Mouse (Mus musculus): ENCODE data around the gene Actl6a.
"Not testable (repeated sequence)": the region's sequence is repeated elsewhere in the genome, so short reads cannot be mapped to it uniquely, and the experiment has no call there.

Gene Actl6a

DNA sequence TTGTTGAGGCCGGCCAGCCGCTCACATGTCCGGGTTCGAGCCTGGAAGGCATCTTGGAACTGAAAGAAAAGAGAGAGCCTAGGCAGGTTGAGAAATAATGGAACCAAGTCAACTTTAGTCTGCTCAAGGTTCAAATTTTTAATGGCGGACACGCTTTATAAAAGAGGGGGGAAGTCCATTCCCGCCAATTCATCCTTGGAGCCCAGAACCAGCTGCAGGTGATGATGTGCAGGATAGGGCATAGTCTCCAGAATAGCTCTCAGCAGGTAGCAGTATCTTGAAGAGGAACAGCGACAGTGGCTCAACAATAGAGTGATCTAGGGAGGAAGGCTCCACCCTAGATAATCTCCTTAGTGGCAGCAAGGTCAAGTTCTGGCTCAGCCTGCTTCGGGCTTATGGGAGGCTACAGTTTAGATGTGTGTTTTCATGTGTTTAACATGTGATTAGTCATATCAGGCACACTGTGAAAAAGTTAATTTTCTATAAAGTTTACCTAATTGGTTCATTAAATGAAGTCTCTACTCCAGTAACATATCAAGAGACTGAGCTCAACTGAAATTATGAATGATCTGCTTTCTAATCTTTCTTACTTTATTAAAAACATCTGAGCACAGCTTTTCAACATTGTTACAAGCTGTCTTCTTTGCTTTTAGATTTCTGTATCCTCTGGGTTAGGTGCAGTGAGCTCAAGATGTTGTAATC, at the start of gene Actl6a:
Gene Actl6a (plus strand): TSS at position 652 of the 702 bp plus-strand sequence.
- DNase-seq, result not testable (repeated sequence)

DNA sequence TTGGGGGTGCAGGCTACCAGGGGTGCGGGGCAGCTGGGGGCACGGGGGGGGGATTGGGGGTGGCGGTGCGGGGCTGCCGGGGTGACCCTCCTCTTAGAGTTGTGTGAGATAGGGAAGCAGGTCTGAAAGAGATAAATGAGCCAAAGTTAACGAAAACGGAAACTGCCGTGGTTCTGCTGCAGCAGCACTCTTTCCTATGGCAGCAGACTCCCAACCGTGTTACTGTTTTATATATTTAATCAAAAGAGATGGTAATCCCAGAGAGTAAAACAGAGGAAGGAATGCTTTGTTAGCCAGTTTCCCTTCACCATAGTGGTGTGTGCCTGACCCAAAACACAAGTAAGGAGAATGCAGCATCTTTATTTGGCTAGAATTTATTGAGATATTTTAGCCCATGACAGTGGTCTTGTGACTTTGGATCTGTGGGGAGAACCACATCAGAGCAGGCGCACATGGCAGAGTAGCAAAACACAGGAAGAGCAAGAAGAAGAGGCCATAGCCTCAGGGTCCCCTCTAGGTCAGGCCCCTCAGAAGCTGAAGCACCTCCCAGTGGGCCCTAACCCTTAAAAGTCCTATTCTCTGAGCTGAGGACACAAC, 49.6 kb upstream of the Actl6a start:
- DNase-seq, result no peak

DNA sequence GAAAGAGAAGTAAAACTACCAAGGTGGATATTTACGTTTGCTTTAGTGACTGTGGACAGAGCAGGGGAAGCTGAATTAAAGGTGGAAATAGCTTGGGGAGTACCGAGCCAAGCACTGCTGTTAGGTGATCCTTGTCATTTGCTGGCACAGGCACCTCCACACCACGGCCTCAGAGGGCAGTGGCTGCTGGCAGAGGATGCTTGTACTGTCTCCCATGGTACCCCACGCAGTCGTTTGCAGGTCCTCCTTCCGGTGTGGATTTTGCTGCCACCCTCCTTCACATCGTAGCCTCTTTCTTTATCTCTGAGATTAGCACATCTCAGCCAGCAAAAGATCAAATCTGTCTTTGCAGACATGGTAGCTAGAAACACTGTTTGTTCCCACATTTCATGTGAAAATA, 47.7 kb upstream of the Actl6a start:
- DNase-seq, result no peak

DNA sequence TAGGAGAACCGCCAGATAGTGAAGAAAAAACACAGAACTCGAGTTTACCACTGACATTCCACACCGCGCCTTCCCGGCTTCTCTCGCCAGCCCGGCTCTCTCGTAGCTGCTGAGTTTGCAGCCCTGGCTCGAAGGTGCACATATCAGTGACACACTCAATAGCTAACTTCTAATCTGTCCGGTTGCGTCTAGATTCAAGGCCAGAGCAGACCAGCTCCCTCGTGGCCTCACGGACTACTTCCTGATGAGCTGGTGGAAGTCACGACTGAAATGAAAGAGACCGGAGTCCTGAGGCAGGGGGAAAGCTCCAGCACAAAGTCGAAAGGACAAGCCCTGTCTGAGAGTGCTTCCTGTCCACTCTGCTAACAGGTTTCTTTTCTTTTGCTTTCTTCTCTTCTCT, 47.3 kb upstream of the Actl6a start:
- DNase-seq, result no peak

DNA sequence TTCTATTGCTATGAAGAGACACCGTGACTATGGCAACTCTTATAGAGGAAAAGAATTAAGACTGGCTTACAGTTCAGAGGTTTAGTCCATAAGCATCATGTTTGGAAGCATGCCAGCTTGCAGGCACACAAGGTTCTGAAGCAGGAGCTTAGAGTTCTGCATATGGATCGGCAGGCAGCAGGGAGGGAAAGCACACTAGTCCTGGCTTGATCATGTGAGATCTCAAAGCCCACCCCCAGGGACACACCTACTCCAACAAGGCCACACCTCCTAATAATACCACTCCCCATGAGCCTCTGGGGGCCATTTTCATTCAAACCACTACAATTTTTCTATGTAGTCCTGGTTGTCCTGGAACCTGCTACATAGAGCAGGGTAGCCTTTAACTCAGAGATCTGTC, 46.6 kb upstream of the Actl6a start:
- DNase-seq, result no peak

DNA sequence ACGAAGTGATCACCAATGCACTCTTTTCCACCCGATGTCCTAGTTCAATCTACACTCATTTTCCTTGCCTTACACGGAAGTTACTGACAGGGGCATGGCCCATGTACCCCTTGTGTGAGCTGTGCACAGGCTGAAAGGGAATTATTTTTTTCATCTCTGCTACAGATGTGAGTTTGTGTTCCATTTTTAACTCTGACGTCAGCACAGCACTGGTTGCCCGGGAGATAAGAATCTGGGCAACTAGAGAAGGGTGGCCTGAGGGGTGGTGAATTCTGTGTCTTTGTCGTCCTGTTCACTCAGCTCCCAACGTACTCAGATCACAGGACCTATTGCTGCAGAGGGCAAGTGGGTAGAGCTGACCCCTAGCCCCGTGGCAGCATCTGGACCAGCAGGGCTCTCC, 45.8 kb upstream of the Actl6a start:
- DNase-seq, result no peak

DNA sequence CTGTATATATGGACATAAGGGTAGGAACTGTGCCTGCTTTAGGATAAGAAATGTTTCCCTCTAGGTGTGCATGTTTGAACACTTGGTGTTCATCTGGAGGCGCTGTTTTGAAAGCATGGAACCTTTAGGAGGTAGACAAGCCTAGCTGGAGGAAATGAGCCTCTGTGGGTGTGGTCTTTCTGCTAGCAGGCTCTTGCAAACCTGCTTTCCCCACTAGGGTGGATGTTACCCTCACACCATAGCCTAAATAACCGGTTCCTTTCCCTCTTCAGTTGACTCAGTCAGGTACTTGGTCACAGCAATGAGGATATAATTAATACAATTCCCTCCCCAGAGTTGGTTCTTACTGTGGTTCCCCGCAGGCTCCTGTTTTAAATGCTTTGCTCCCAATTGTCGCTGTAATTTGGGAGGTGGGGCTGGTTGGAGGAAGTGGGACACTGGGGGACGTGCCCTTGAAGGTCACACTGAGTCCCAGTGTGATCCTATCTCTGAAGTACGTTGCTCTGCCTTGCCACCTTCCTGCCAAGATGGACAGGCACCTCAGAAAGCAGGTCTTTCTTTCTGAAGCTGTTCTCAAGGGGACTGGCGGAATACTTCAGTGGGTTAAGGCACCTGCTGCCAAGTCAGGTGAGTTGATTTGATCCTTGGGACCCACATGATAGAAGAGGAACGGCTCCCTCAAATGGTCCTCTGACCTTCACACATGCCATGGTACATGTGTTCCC, 45.1 kb upstream of the Actl6a start:
- DNase-seq, result no peak

DNA sequence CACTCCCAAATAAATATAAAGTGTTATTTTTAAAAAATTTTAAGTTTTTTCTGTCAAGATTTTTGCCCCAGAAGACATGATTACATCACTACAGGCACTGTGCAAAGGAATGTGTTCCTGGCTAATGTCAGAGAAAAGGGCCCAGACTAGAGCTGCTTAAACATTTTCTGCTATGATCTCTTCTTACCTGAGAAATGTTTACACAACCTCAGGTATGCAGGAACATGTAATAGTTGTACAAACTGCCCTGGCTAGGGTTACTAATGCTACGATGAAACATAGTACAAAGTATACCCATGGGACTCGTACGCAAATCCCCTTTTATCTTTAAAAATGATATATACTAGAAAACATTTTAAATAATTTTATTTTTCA, 44.6 kb upstream of the Actl6a start:
- no peak for DNase-seq

DNA sequence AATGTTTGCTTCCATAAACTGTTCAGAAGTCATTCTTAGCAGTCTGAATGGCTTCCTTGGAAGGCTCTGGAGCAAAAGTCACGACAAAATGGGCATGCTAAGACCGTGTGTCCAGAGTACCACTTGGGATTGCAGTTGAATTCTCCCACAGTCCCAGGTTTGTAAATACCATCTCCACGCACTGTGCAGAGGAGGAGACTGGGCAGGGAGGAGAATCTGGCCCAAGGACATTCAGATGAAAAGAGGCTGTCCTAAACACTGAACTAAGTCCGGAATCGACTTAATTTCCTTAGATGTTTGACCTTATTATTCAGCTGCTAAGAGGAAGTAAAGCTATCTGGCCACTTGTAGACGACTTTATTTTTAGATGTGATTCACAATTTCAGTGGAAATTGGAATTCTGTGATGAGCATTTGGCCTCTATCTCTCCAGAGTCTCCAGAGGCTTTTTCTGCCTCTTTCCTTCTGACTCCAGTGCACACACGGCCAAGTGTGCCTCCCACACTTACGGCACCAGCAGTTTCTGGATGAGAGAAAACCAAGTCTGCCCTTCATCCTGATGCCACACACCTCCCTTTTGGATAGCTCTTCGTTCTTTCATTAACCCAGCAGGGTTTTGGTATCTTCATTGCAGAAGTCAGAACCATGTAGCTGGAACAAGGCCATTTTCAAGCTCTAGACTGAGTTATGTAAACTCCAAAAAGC, 37.7 kb upstream of the Actl6a start:
- DNase-seq, result no peak

DNA sequence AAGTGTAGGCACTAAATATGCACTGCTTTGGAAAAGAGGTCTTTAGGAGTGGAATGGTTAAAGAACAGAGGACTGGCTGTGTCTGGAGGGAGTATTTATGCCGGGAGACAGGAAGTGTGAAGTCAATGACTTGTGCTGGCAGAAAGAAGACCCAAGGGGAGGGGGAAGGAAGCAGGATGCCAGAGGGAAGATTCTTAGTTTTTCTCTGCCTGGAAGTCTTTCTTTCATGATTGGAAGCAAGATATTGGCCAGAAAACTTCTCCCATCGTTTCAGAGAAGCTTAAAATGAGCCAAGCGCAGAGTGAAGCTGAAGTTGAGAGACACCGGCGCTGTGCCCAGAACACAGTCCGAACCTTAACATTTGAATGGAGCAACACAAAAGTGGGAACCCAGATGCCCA, 36.9 kb upstream of the Actl6a start:
- peak; percentile 11 to 30 for DNase-seq

DNA sequence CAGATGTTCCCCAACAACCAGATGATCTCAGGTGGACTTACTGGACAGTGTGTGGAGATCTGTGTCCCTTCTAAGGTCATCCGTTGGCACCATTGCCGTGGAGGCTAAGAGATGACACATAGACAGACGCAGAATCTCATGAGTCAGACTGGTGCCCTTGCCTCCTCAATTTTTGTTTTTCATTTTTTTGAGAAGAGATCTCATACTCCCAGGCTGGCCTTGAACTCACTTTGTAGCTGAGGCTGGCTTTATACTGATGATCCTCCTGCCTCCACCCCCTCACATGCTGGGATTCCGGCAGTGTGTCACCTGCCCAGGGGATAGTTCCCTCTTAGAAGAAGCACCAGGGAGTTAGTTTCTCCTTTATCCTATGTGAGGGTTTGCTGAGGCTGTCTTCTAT, 35.9 kb upstream of the Actl6a start:
- no peak for DNase-seq

DNA sequence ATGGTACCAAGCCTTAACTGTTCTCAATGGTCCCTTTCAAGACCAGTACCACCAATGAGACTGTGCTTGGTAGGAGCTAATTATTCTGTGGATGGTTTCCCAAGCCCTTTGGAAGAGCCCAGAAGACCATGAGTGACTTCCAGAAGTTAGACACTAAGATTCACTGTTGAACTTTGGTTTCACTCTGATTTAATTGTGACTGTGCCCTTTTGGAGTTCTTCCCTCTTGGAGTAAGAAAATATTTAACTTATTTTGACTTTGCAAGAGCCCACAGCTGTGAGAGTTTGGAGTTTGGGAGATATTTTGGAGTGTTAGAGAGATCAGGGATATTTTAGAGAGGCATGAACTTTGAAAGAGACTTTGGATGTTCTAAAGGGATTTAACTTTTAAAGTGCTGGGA, 32.9 kb upstream of the Actl6a start:
- no peak for DNase-seq

DNA sequence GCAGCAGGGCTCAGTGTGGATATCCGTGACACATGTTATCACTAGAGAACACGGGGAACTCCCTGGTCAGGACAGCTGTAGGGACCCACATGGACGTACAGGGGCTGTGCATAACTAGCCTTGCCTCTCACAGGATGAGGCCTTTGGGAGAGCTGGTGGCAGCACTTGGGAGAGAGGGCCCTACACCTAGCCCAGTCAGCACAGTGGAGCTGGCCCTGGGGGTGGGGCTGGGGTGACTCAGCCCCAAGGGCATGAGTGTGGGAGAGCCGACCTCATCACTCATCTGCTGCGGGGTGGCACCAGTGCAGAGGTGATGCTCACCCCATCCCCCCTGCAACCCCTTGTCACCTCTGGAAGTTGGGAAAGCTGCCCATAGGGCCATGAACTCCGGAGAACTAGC, 29.7 kb upstream of the Actl6a start:
- no peak for DNase-seq

DNA sequence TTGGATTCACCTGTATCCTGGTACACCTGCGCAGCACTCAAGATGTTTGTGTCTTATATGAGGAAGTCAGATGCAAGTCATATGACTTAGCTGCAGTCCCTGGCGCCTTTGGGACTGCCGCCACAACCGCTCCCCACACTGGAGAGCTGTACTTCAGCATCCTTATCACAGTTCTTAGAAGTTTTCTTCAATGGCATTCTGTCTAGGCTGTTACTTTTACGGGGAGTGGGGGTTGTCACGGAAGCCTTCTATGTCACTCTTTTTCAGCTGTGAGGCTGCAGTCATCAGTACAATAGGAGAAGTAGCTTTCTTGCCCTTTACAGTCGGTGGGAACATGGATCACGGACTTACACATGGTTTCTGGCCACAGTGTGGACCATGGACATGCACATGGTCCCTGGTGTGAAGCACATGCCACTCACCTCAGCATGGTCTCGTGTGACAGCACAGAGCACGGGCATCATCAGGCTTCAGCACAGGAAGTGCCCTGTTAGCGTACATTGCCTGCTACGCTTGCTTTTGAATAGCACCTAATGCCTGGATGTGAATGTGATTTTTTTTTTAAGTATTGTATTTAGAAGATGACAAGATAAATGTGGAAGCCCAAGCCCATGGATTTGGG, 23.1 kb upstream of the Actl6a start:
- DNase-seq, result no peak

DNA sequence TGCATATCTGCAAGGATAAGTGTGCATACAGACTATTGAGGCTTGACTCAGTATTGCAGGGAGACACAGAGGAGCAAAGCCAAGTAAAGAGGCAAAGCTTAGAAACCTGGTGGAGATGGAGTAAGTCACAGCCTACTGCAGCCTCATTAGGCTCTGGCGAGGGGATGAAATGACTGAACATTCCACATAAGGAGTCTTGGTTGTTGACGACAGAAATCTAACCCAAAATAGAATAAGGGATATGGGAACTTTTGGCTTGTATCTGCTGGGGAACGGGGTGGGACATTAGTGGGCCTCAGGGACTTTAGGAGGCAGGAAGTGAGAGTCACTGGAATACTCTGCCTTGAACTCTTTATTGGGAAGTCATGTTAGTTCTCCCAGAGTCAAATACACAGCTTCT, 21.5 kb upstream of the Actl6a start:
- no peak for DNase-seq

DNA sequence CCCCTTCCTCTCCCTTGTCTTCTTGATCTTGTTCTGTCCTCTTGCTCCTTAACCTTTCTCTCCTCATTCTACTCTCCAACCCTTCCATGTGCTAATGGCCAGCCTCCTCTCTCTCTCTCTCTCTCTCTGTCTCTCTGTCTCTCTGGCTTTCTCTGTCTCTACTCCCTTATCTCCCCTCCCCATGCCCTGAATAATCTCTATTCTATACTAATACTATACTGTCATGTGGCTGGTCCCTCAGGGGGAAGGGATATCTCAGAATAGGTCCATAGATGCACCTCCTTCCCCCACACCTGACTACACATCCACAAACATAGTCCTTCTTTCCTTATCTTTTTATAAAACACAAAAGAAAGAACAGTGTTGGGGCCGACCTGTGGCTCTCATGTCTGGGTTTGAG, 19.6 kb upstream of the Actl6a start:
- DNase-seq, result no peak

DNA sequence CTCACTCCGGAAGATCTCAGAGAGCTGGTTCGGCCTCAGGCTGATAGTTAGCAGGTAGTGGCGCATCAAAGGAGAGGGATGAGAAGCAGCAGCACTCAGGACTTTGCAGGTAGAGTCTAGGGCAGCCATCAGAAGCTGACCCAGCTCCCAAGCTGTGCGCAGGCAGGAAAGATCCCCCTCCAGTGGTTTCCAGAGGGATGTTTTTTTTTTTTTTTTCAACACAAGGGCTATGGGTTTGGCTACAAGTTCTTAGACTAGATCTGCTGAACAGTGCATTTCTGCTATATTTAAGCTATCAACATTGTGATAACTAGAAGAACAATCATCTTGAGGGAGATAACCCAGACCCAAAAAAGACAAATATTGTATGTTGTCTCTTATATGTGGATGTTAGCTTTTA, 18.9 kb upstream of the Actl6a start:
- no peak for DNase-seq

DNA sequence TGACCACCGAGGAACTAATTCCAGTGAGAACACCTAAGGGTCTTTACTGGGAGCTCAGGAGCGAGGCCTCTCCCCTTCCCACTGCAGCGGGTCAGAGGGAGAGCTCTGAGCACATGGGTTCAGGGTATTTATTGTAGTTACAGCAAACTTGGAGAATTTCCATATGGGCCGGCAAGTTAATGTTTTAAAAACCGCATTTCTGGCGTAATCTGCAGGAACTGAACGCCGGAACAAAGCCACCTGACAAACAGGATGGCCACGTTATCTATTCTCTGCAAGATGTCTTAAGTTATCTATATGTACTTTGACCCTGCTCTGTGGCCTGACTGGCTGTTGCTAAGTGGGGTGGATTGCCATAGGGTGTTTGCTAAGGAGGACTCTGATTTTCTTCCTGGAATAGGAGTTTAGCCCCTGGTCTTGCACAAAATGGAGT, 16.5 kb upstream of the Actl6a start:
- no peak for DNase-seq

DNA sequence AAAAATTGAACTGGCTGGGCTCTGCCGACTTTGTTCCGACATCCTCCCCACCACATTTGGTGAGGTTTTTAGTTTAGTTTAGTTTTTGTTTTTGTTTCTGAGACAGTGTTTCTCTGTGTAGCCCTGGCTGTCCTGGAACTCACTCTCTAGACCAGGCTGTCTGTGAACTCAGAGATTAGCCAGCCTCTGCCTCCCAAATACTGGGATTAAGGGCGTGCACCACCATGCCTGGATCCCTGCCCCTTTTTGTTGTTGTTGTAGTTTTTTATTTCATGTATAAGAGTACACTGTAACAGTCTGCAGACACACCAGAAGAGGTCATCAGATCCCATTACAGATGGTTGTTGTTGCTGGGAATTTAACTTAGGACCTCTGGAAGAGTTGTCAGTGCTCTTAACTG, 16.1 kb upstream of the Actl6a start:
- DNase-seq, result no peak

DNA sequence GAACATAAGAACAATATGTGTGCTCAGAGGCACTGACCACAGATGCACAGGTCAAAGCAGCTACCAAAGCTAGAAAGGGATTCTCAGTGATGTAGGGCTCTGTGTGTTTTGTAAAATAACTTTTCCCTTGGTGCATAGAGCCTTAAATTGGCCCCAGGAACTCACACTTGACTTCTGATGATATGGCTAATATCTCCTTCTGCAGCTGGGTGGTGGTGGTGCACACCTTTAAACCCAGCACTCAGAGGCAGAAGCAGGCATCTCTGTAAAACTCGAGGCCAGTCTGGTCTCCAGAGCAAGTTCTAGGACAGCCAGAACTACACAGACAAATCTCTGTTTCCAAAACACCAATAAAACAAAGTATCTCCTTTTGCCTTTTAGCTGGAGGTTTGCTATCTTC, 15.2 kb upstream of the Actl6a start:
- no peak for DNase-seq

DNA sequence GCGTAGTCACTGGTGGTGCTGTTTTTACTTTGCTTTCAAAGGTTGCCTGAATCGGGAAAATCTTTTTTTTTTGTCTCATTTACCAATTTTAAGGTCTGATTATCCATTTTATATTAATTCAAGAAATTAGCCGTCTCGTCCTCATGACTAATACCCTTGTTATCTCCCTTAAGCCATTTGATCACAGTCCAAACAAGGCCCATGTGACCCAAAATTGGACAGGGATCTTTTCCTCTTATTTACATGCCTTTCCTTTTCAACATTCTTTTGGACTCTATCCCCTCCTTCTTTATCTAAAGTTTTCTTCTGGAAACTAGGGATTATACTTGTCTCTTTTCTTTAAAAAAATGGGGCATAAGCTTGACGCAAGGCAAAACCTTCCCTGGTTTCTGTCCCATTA, 14.3 kb upstream of the Actl6a start:
- DNase-seq, result no peak

DNA sequence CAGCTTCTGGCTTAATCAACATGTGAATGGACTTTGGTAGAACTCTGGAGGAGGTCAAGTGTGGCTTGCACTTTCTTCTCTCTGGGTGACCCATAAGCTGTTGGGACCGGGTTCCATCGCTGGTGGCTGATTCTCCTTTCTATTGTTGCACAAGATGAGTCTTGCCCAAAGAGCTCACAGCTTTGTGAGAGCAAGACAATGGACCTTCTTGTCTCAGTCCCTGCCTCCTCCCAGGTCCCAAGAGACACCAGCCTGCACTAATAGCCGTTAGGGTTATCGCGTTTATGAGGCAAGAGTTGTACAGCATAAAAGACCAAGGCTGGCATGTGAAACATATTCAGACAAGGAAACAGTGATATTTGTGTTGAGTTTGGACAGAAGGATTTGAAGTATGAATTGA, 11.9 kb upstream of the Actl6a start:
- DNase-seq, result no peak

Data from cerebellum, postnatal 10 days (tissue).